Mouse (Mus musculus): Measurements from ENCODE around the gene AC129217.1. TPM values are rescaled to one million over a fixed set of nuclear protein-coding genes. Genes with fewer than 3 reads are reported as not detected.

Gene AC129217.1
- total RNA-seq (2014; fragmentation: Nextera tagmentation) (not detected in 2 replicates), total RNA-seq (2017) (3.4 and 3.7 TPM in 2 replicates), polyA plus RNA-seq (2012) (102 and 115 TPM in 2 replicates)

DNA sequence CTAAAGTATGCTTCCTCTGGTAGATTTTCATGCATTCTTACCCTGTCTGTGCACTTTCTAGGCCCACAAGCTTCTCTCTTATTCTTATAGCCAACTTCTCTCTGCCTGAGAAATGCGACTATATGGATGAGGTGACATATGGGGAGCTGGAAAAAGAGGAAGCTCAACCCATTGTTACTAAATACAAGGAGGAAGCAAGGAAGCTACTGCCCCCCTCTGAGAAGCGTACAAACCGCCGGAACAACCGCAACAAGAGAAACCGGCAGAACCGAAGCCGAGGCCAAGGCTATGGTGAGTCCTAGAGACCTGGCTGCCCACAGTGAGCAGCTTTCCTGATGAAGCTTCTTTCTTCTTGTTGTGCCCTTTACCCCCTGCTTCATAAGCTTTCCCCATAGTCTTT lies at the start of gene AC129217.1:
Gene AC129217.1 (plus strand): TSS at position 114 of the 400 bp plus-strand sequence.
- no peaks in the 10 kb centered on the region for H3K27me3 ChIP-seq (ENCODE audit: insufficient read depth, low read length)
- no peak for DNase-seq (ENCODE audit: low spot score)
- ATAC-seq (ENCODE audit: extremely low read depth, insufficient number of reproducible peaks, low FRiP score, poor library complexity, severe bottlenecking), result no peak
- H3K4me3 ChIP-seq (ENCODE audit: low read depth, low read length), result no peak within 1 kb of the TSS
- no peaks in the 10 kb centered on the region for H3K9me3 ChIP-seq (replicated peaks)
- H3K4me1 ChIP-seq (ENCODE audit: insufficient read depth, low read depth, low read length), result peaks cover 17% of the 10 kb centered on the region
- H3K36me3 ChIP-seq (replicated peaks), result peaks cover 98% of the 10 kb centered on the region
- no peak for TF ChIP-seq GATA1 (IDR thresholded peaks at IDR 0.05; ENCODE audit: borderline replicate concordance, low read length)
- TF ChIP-seq CTCF (IDR thresholded peaks at IDR 0.05; ENCODE audit: low read depth, low read length), result no peak
- TF ChIP-seq GATA2 (IDR thresholded peaks at IDR 0.05; ENCODE audit: borderline replicate concordance, low read depth, low read length), result no peak
- no peak for TF ChIP-seq TAL1 (conservative IDR thresholded peaks at IDR 0.05; ENCODE audit: low read depth, low read length)
- no peak for TF ChIP-seq POLR2AphosphoS5 (IDR thresholded peaks at IDR 0.05; ENCODE audit: insufficient replicate concordance, low read depth, low read length)

DNA sequence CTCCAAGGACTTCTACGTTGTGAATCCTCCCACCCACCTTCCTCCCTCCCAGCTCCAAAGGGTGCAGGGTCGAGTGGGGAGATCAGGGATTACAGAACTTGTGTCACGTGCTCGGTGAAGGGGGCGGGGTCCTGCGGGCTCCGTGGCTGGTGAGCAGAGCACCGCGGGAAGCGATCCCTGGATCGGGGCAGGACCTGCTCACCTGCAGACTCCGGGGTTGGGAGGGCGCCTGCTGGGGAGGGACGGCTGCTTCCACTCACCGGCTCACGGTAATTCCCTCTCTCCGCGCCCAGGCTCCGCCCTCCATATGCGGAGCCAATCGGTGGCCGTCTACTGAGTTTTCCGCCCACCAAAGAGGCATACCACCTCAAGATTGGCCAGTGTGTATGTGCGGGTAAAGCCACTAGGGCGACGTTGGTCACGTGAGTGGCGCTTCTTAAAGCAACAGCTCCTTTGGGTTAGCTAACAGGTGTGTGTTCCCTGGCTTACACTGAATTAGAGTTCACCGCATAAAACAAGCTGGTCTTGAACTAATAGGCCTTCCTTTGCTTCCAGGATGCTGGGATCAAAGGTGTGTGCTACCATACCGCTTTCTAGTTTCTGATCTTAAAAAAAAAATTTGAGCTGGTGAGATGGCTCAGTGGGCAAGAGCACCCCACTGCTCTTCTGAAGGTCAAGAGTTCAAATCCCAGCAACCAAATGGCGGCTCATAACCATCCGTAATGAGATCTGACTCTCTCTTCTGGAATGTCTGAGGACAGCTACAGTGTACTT lies 43.4 kb upstream of the AC129217.1 start, which contains the start of gene Taf6l:
Gene Taf6l (minus strand): TSS at position 410 of the 774 bp plus-strand sequence.
- peaks cover 42% of the 10 kb centered on the region for H3K4me1 ChIP-seq (ENCODE audit: insufficient read depth, low read depth, low read length)
- peak; percentile 94 for ATAC-seq (ENCODE audit: extremely low read depth, insufficient number of reproducible peaks, low FRiP score, poor library complexity, severe bottlenecking)
- no peaks in the 10 kb centered on the region for H3K27me3 ChIP-seq (ENCODE audit: insufficient read depth, low read length)
- TF ChIP-seq GATA1 (IDR thresholded peaks at IDR 0.05; ENCODE audit: borderline replicate concordance, low read length) (no peak), POLR2AphosphoS5 (IDR thresholded peaks at IDR 0.05; ENCODE audit: insufficient replicate concordance, low read depth, low read length) (no peak), TAL1 (conservative IDR thresholded peaks at IDR 0.05; ENCODE audit: low read depth, low read length) (no peak), CTCF (IDR thresholded peaks at IDR 0.05; ENCODE audit: low read depth, low read length) (no peak), GATA2 (IDR thresholded peaks at IDR 0.05; ENCODE audit: borderline replicate concordance, low read depth, low read length) (no peak)
- H3K4me3 ChIP-seq (ENCODE audit: low read depth, low read length), result peak within 1 kb of the TSS; percentile 84
- peak; percentile 92 for DNase-seq (ENCODE audit: low spot score)
- peaks cover 49% of the 10 kb centered on the region for H3K36me3 ChIP-seq (replicated peaks)
- no peaks in the 10 kb centered on the region for H3K9me3 ChIP-seq (replicated peaks)

DNA sequence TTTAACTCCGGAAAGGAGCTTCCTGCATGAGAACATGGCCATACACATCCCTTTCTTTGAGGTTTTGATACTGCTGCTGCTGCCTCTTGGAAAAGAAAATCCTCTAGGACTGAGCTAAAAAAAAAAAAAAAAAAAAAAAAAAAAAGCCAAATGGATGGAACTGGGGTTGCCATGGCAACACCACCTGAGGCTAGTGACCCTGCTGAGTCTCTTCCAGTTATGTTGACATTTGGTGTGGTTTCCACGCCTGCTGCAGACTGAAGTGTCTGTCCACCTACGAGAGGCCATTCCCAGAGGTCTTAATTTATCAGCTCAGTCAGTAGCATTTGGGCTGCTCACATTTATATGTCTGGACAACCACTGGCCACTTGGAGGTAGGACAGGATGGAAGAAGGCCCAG lies 41.1 kb upstream of the AC129217.1 start:
- Histone ChIP-seq H3K4me3 (ENCODE audit: low read depth, low read length) (no peak overlapping the region), H3K9me3 (replicated peaks) (peaks cover 5% of the 10 kb centered on the region), H3K36me3 (replicated peaks) (peaks cover 45% of the 10 kb centered on the region), H3K4me1 (ENCODE audit: insufficient read depth, low read depth, low read length) (peaks cover 34% of the 10 kb centered on the region), H3K27me3 (ENCODE audit: insufficient read depth, low read length) (no peaks in the 10 kb centered on the region)
- no peak for DNase-seq (ENCODE audit: low spot score)
- no peak for TF ChIP-seq GATA1 (IDR thresholded peaks at IDR 0.05; ENCODE audit: borderline replicate concordance, low read length)
- no peak for TF ChIP-seq GATA2 (IDR thresholded peaks at IDR 0.05; ENCODE audit: borderline replicate concordance, low read depth, low read length)
- no peak for TF ChIP-seq CTCF (IDR thresholded peaks at IDR 0.05; ENCODE audit: low read depth, low read length)
- no peak for ATAC-seq (ENCODE audit: extremely low read depth, insufficient number of reproducible peaks, low FRiP score, poor library complexity, severe bottlenecking)

DNA sequence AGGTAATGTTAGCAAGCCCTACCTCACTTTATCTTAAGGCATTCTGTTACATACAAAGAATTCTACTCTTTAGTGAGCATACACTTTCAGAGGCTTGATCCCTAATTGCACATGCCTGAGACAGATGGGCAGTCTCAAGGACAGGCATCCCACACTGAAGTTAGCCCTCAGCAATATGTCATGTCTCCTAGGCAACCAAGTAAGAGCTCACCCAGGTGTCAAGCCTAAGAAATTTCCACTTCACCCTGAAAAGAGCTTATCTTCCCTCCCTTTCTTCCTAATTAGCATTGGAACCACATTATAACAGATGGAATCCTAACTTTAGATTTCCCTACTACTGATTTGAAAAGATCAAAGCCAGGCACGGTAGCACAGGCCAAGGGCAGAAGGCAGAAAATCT lies 40.4 kb upstream of the AC129217.1 start:
- no peak for TF ChIP-seq POLR2AphosphoS5 (IDR thresholded peaks at IDR 0.05; ENCODE audit: insufficient replicate concordance, low read depth, low read length)
- no peak for TF ChIP-seq CTCF (IDR thresholded peaks at IDR 0.05; ENCODE audit: low read depth, low read length)
- no peak for TF ChIP-seq TAL1 (conservative IDR thresholded peaks at IDR 0.05; ENCODE audit: low read depth, low read length)
- TF ChIP-seq GATA1 (IDR thresholded peaks at IDR 0.05; ENCODE audit: borderline replicate concordance, low read length), result no peak
- no peak for TF ChIP-seq GATA2 (IDR thresholded peaks at IDR 0.05; ENCODE audit: borderline replicate concordance, low read depth, low read length)
- DNase-seq (ENCODE audit: low spot score) (no peak), ATAC-seq (ENCODE audit: extremely low read depth, insufficient number of reproducible peaks, low FRiP score, poor library complexity, severe bottlenecking) (no peak)
- Histone ChIP-seq H3K4me1 (ENCODE audit: insufficient read depth, low read depth, low read length) (peaks cover 28% of the 10 kb centered on the region), H3K9me3 (replicated peaks) (peaks cover 8% of the 10 kb centered on the region), H3K27me3 (ENCODE audit: insufficient read depth, low read length) (no peaks in the 10 kb centered on the region), H3K36me3 (replicated peaks) (peaks cover 45% of the 10 kb centered on the region), H3K4me3 (ENCODE audit: low read depth, low read length) (no peak overlapping the region)

DNA sequence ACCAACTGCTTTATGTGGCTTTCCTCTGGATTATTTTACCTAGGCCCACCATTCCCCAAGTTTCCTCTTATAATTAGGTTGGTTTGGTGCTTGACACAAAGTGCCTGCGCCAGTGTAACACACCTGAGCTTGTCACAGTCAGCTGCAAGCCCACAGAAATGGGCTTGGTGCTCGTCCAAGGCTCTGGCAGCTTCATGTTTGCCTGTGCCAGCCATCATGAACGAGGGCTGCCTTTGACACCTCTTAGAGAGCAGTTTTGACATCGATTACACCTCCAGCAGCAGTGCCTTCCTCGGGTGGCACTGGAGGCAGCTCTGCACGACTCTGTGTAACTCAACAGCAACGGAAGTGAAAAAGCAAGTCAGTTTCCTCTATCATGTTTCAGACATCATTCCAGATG lies 39.4 kb upstream of the AC129217.1 start:
- ATAC-seq (ENCODE audit: extremely low read depth, insufficient number of reproducible peaks, low FRiP score, poor library complexity, severe bottlenecking) (no peak), DNase-seq (ENCODE audit: low spot score) (no peak)
- Histone ChIP-seq H3K9me3 (replicated peaks) (peaks cover 8% of the 10 kb centered on the region), H3K4me3 (ENCODE audit: low read depth, low read length) (no peak overlapping the region), H3K27me3 (ENCODE audit: insufficient read depth, low read length) (no peaks in the 10 kb centered on the region), H3K36me3 (replicated peaks) (peaks cover 47% of the 10 kb centered on the region), H3K4me1 (ENCODE audit: insufficient read depth, low read depth, low read length) (peaks cover 18% of the 10 kb centered on the region)
- TF ChIP-seq GATA2 (IDR thresholded peaks at IDR 0.05; ENCODE audit: borderline replicate concordance, low read depth, low read length), result no peak
- TF ChIP-seq CTCF (IDR thresholded peaks at IDR 0.05; ENCODE audit: low read depth, low read length), result no peak
- no peak for TF ChIP-seq GATA1 (IDR thresholded peaks at IDR 0.05; ENCODE audit: borderline replicate concordance, low read length)
- no peak for TF ChIP-seq POLR2AphosphoS5 (IDR thresholded peaks at IDR 0.05; ENCODE audit: insufficient replicate concordance, low read depth, low read length)
- no peak for TF ChIP-seq TAL1 (conservative IDR thresholded peaks at IDR 0.05; ENCODE audit: low read depth, low read length)

DNA sequence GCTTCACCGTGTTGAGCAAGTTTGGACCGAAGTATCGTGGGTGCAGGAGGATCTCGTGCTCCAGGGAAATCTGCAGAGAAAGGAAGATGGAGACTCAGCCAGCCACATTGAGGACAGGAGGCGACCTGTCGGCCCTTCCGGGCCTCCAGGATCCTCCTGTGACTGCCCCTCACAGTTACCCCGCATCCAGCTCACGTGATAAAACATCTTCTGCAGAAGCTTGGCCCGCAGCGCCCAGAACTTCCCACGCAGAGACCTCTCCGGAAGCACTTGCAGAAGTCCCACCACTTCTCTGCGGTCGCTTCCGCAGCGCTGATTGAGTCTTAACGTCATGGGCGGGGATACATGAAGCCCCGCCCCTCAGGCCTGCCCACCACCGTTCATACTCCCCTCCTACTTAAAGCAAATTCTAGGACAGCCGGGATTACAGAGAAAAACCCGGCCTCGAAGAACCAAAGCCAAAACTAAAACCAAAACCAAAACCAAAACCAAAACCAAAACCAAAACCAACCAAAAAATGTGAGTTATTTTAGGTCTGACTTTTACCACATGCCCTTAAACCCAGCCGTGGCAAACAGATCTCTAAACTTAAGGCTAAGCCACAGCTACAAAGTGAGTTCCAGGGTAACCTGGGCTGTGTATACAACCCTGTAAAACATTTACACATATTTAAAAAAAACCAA lies 31.2 kb upstream of the AC129217.1 start, which contains the start of gene Polr2g:
Gene Polr2g (minus strand): TSS at position 314 of the 683 bp plus-strand sequence.
- Histone ChIP-seq H3K9me3 (replicated peaks) (peaks cover 4% of the 10 kb centered on the region), H3K4me1 (ENCODE audit: insufficient read depth, low read depth, low read length) (peaks cover 44% of the 10 kb centered on the region), H3K27me3 (ENCODE audit: insufficient read depth, low read length) (no peaks in the 10 kb centered on the region), H3K36me3 (replicated peaks) (peaks cover 38% of the 10 kb centered on the region), H3K4me3 (ENCODE audit: low read depth, low read length) (peak within 1 kb of the TSS; percentile 85)
- ATAC-seq (ENCODE audit: extremely low read depth, insufficient number of reproducible peaks, low FRiP score, poor library complexity, severe bottlenecking) (peak; percentile 57), DNase-seq (ENCODE audit: low spot score) (peak; percentile 48)
- TF ChIP-seq GATA1 (IDR thresholded peaks at IDR 0.05; ENCODE audit: borderline replicate concordance, low read length), result no peak
- 0 out of 2 replicates have a peak, but pooled peaks have one; percentile 32 for TF ChIP-seq POLR2AphosphoS5 (IDR thresholded peaks at IDR 0.05; ENCODE audit: insufficient replicate concordance, low read depth, low read length)

Data from G1E (cell line).